Mouse (Mus musculus): ENCODE measurements around the gene Hibadh.

DNA sequence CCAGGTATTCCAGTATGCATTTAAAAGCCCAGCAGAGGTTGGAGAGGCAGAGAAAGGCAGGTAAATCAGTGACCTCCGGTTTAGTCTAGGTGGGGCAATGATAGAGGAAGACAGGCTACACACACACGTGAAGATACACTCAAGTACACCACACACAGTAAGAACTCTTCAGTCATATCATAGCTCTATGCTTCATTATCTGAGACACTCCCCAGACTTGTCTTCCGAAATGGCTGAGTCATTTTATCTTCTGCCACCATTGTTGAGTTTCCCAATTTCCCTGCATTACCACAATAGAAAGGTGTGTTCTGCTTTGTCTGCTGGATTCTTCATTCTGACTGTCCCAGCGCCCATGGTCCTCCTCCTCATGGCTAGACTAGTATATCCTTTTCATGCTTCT lies 13.5 kb downstream of the Hibadh start:
- no peak for TF ChIP-seq POLR2A (IDR thresholded peaks at IDR 0.05; ENCODE audit: borderline replicate concordance, extremely low read depth, low read depth, low read length)
- no peak for TF ChIP-seq CTCF (IDR thresholded peaks at IDR 0.05; ENCODE audit: insufficient read depth, low read length)
